Comparison of ENCODE assay signal across 32 mouse cellular contexts in genomic region chr1:16022537-16022936, GRCm38 (mm10).
"Had no signal": no experiment of that assay in that cellular context is flagged by ENCODE, and none has a peak within 500 bp of the region (broad histone marks: within the 10 kb centered on the region; RNA-seq: fewer than 3 reads in every experiment).

No protein-coding gene starts in this region.

- H3K4me2 ChIP-seq: limb, embryonic 12.5 days; limb, embryonic 13.5 days; limb, embryonic 15.5 days; liver, embryonic 11.5 days; liver, embryonic 12.5 days; liver, embryonic 13.5 days; liver, embryonic 15.5 days; lung, embryonic 14.5 days; lung, embryonic 15.5 days; midbrain, embryonic 11.5 days; midbrain, embryonic 12.5 days; midbrain, embryonic 13.5 days; midbrain, embryonic 15.5 days; neural tube, embryonic 12.5 days had no signal

- ATAC-seq: liver, embryonic 12.5 days; liver, postnatal 0 days; lung, postnatal 0 days; midbrain, embryonic 13.5 days; midbrain, embryonic 15.5 days; midbrain, embryonic 16.5 days had no signal

- H3K4me3 ChIP-seq: limb, embryonic 10.5 days; limb, embryonic 12.5 days; limb, embryonic 13.5 days; limb, embryonic 15.5 days; liver, embryonic 12.5 days; liver, embryonic 13.5 days; liver, embryonic 15.5 days; lung, embryonic 15.5 days; megakaryocyte, embryonic 14.5 days; midbrain, embryonic 10.5 days; midbrain, embryonic 12.5 days; midbrain, embryonic 13.5 days; midbrain, embryonic 15.5 days; myocyte; neural tube, embryonic 12.5 days had no signal

- H3K27ac ChIP-seq: limb, embryonic 10.5 days; limb, embryonic 12.5 days; limb, embryonic 13.5 days; limb, embryonic 15.5 days; liver, embryonic 12.5 days; liver, embryonic 13.5 days; liver, embryonic 14.5 days; liver, embryonic 15.5 days; lung, embryonic 15.5 days; macrophage; midbrain, embryonic 10.5 days; midbrain, embryonic 12.5 days; midbrain, embryonic 13.5 days; midbrain, embryonic 15.5 days; neural tube, embryonic 12.5 days had no signal

- H3K27me3 ChIP-seq: limb, embryonic 12.5 days; limb, embryonic 13.5 days; limb, embryonic 15.5 days; liver, embryonic 12.5 days; liver, embryonic 13.5 days; liver, embryonic 15.5 days; lung, embryonic 15.5 days; megakaryocyte, embryonic 14.5 days; midbrain, embryonic 12.5 days; midbrain, embryonic 13.5 days; midbrain, embryonic 15.5 days; neural tube, embryonic 12.5 days had no signal

- H3K36me3 ChIP-seq: limb, embryonic 10.5 days; limb, embryonic 12.5 days; limb, embryonic 13.5 days; limb, embryonic 15.5 days; liver, embryonic 12.5 days; liver, embryonic 13.5 days; liver, embryonic 15.5 days; lung, embryonic 15.5 days; midbrain, embryonic 10.5 days; midbrain, embryonic 12.5 days; midbrain, embryonic 13.5 days; midbrain, embryonic 15.5 days; neural tube, embryonic 12.5 days had no signal

- DNase-seq: left cerebral cortex, postnatal 4 days; liver; liver, embryonic 13.5 days; liver, postnatal 0 days; lung, adult 18-20 months; lung, adult 2 months; lung, embryonic 14.5 days; lung, postnatal 10 days; lung, postnatal 14 days; lung, postnatal 36 days; lung, postnatal 4 days; midbrain, embryonic 14.5 days had no signal

- H3K9me3 ChIP-seq: limb, embryonic 10.5 days; limb, embryonic 12.5 days; limb, embryonic 13.5 days; limb, embryonic 15.5 days; liver, embryonic 12.5 days; liver, embryonic 13.5 days; liver, embryonic 15.5 days; lung, embryonic 15.5 days; midbrain, embryonic 10.5 days; midbrain, embryonic 12.5 days; midbrain, embryonic 13.5 days; midbrain, embryonic 15.5 days; neural tube, embryonic 12.5 days had no signal

- H3K4me1 ChIP-seq: limb, embryonic 10.5 days; limb, embryonic 12.5 days; limb, embryonic 13.5 days; limb, embryonic 15.5 days; liver, embryonic 12.5 days; liver, embryonic 13.5 days; liver, embryonic 15.5 days; lung, embryonic 15.5 days; megakaryocyte, embryonic 14.5 days; midbrain, embryonic 10.5 days; midbrain, embryonic 12.5 days; midbrain, embryonic 13.5 days; midbrain, embryonic 15.5 days; neural tube, embryonic 12.5 days had no signal

- H3K9ac ChIP-seq: limb, embryonic 12.5 days; limb, embryonic 13.5 days; limb, embryonic 15.5 days; liver, embryonic 12.5 days; liver, embryonic 13.5 days; liver, embryonic 14.5 days; liver, embryonic 15.5 days; liver, postnatal 0 days; lung, embryonic 14.5 days; lung, embryonic 15.5 days; midbrain, embryonic 12.5 days; midbrain, embryonic 13.5 days; midbrain, embryonic 15.5 days; neural tube, embryonic 12.5 days had no signal
